Mouse (Mus musculus) erythroblast, embryonic 14.5 days (primary cell): ENCODE results near the gene Ndufv1. TPM values are rescaled to one million over a fixed set of nuclear protein-coding genes. Genes with fewer than 3 reads are reported as not detected.
A peak's percentile ranks its signal among the peaks of the same experiment; 100 is the strongest.
"Not testable (repeated sequence)": the region's sequence is repeated elsewhere in the genome, so short reads cannot be mapped to it uniquely, and the experiment has no call there.

Experiments used
- H3K27me3 ChIP-seq: 2 replicates; pipeline ENCODE4 v1.6.1; 2012; ENCODE audit warnings: inconsistent platforms; ENCODE audit not compliant: control insufficient read depth
- H3K36me3 ChIP-seq: 2 replicates; pipeline ENCODE4 v1.6.1; 2012; ENCODE audit warnings: mild to moderate bottlenecking, inconsistent platforms; ENCODE audit not compliant: control insufficient read depth
- H3K4me1 ChIP-seq: 2 replicates; pipeline ENCODE4 v1.6.1; 2012; ENCODE audit warnings: inconsistent platforms; ENCODE audit not compliant: control insufficient read depth
- H3K4me3 ChIP-seq: replicated peaks from 2 replicates; pipeline ENCODE3; 2012; ENCODE audit warnings: moderate library complexity, mild to moderate bottlenecking, inconsistent platforms
- H3K9me3 ChIP-seq: 2 replicates; pipeline ENCODE4 v1.6.1; 2012; ENCODE audit warnings: low read length, inconsistent platforms, mixed read lengths; ENCODE audit not compliant: control insufficient read depth
- GATA1 ChIP-seq: IDR thresholded peaks from 2 replicates; pipeline ENCODE4 v1.6.1; 2012; ENCODE audit warnings: low read length, inconsistent platforms, mixed read lengths
- TAL1 ChIP-seq: IDR thresholded peaks from 3 replicates; pipeline ENCODE4 v1.6.1; 2012; ENCODE audit warnings: low read length, inconsistent platforms, mixed read lengths
- polyA plus RNA-seq: library from polyadenylated mRNA; stranded (reverse); fragments of >175 nt; gene quantifications from 2 replicates; pipeline ENCODE4 v1.2.3, GENCODE M21; 2012

Gene Ndufv1
- polyA plus RNA-seq, result 47.7 and 49.2 TPM in 2 replicates

DNA sequence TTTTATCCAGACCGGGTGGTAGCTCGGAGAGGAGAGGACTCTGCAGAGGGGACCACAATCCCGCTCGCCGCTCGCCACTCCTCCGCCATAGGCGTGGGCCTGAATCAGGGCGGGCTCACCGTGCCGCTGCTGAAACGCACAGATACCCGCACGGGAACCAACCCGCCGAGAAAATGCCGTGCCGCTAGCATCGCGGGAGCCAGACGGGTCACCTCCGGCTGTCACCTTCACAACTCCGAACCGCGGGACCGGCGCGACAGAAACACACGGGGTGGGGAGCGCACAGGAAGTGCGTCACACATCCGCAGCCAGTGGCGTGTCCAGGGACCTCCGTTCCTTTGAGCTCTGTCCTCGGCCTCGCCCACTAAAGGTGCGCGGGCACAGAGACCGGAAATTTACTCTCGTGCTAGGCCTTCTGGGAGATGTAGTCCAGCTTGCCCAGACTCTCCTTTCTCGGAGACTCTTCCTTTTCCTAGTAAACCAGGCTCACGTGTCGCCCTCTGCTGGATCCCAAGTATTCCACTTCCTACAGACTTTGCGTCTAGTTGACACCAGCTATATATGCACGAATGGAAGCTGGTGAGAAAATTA, at the start of gene Ndufv1:
Ndufv1 (minus strand) TSS at position 375 of the 591 bp plus-strand sequence.
- Histone ChIP-seq H3K4me1 (peaks cover 53% of the 10 kb centered on the region), H3K27me3 (no peaks in the 10 kb centered on the region), H3K36me3 (peaks cover 38% of the 10 kb centered on the region), H3K9me3 (no peaks in the 10 kb centered on the region), H3K4me3 (peak within 1 kb of the TSS; percentile 78)
- TF ChIP-seq GATA1 (no peak), TAL1 (no peak)

DNA sequence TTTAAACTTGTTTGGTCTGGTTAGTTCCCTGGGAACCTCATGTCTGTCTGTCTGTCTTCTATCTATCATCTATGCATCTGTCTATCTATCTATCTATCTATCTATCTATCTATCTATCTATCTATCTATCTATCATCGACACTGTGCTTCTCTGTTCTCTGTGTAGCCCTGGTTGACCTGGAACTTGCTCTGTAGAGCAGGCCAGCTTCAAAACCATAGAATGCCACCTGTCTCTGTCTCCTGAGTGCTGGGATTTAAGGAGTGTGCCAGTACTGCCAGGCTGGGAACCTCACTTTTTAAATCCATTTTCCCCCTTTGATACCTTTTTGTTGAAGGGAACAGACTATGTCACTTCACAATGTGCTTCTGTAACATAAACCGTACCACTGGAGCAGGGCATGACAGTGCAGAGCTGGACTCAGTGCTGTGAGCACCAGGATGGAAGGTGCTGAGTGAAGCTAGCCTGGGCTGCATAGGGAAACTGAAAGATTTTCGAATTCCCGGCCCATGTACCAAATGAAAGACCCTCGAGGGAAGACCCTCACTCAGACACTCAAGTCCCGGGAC, 48.4 kb upstream of the Ndufv1 start:
- Histone ChIP-seq H3K27me3 (no peaks in the 10 kb centered on the region), H3K4me1 (peaks cover 50% of the 10 kb centered on the region), H3K4me3 (no peak overlapping the region), H3K9me3 (no peaks in the 10 kb centered on the region), H3K36me3 (peaks cover 9% of the 10 kb centered on the region)
- TF ChIP-seq TAL1, result no peak
- TF ChIP-seq GATA1, result no peak

DNA sequence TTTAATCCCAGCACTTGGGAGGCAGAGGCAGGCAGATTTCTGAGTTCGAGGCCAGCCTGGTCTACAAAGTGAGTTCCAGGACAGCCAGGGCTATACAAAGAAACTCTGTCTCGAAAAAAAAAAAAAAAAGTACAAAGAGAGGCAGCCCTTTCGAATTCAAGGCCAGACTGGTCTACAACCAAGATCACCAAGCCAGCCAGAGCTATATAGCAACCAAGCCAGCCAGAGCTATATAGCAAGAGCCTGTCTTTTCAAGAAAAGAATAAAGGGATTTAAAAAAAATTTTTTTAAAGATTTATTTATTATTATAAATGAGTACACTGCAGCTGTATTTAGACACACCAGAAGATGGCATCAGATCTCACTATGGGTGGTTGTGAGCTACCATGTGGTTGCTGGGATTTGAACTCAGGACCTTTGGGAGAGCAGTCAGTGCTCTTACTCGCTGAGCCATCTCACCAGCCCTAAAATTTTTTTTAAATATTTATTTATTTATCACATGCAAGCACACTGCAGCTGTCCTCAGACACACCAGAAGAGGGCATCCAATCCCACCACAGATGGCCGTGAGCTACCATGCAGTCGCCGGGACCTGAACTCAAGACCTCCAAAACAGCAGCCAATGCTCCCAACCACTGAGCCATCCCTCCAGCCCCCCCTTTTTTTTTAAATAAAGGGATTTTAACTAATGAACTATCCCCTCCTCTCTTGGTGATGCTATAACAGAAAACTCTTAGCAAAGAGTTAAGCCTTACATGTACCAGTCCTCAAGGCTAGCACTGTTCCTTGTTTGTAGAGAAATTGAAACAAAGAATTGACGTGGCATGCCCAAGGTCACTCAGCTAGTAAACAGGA, 47.7 kb upstream of the Ndufv1 start:
- H3K4me1 ChIP-seq, result peaks cover 57% of the 10 kb centered on the region
- H3K4me3 ChIP-seq, H3K9me3 ChIP-seq, H3K27me3 ChIP-seq: not testable (repeated sequence)
- H3K36me3 ChIP-seq, result peaks cover 11% of the 10 kb centered on the region

- Histone ChIP-seq H3K4me1 (peaks cover 58% of the 10 kb centered on the region), H3K36me3 (peaks cover 13% of the 10 kb centered on the region), H3K27me3 (no peaks in the 10 kb centered on the region), H3K4me3 (peak within 1 kb of the TSS; percentile 62), H3K9me3 (no peaks in the 10 kb centered on the region)
- TF ChIP-seq TAL1, result no peak
These were observed 46.6 kb upstream of the Ndufv1 start, which contains the start of gene Gstp3 for GRCm38 (mm10) chr19:4059069-4059740. Gstp3 (minus strand) TSS chr19:4059569.

DNA sequence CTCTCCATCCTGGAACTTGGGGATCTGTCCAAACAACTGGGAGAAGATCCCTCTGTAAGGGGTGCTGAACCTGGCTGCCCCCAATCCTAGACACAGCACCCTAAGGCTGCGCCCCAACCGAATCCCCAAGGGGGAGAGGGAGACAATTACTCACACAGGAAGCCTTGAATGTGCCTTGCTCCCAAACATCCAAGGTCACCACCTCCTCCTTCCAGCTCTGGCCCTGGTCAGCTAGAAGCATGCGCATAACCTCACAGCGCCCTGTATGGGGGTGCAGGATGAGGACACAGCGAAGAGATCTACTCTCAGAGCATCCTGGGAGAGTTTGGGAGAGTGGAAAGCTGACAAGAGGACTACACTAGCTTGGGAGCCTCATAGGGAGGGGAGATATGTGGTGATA, 46.0 kb upstream of the Ndufv1 start:
- peaks cover 55% of the 10 kb centered on the region for H3K4me1 ChIP-seq
- peak overlapping the region; percentile 62 for H3K4me3 ChIP-seq
- peaks cover 13% of the 10 kb centered on the region for H3K36me3 ChIP-seq
- no peaks in the 10 kb centered on the region for H3K27me3 ChIP-seq
- TF ChIP-seq TAL1 (no peak), GATA1 (no peak)
- H3K9me3 ChIP-seq, result no peaks in the 10 kb centered on the region

GRCm38 (mm10) chr19:4057962-4058361, 45.4 kb upstream of the Ndufv1 start:
- no peaks in the 10 kb centered on the region for H3K27me3 ChIP-seq
- H3K36me3 ChIP-seq, result peaks cover 13% of the 10 kb centered on the region
- H3K4me1 ChIP-seq, result peaks cover 55% of the 10 kb centered on the region

DNA sequence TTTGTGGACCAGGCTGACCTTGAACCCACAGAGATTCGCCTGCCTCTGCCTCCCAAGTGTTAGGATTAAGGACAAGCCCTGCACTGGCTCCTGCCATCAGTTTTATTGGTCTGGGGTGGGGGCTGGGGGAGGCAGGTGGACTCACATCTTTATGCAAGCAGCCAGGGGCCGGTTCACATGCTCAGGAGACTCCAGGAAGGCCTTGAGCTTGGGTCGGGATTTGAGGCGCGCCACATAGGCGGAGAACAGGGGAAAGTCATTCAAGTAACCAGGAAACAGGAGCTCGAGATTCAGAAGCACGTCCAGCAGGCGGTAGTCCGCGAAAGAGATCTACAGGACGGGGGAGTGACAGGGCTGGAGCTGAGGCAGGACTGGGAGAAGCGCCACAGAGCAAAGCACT, 44.8 kb upstream of the Ndufv1 start:
- TF ChIP-seq TAL1, result no peak
- no peak for TF ChIP-seq GATA1

More at GRCm38 (mm10) chr19:4057962-4058361, 45.4 kb upstream of the Ndufv1 start:
- TF ChIP-seq GATA1, result no peak
- TF ChIP-seq TAL1, result no peak
- Histone ChIP-seq H3K4me3 (no peak overlapping the region), H3K9me3 (no peaks in the 10 kb centered on the region)

DNA sequence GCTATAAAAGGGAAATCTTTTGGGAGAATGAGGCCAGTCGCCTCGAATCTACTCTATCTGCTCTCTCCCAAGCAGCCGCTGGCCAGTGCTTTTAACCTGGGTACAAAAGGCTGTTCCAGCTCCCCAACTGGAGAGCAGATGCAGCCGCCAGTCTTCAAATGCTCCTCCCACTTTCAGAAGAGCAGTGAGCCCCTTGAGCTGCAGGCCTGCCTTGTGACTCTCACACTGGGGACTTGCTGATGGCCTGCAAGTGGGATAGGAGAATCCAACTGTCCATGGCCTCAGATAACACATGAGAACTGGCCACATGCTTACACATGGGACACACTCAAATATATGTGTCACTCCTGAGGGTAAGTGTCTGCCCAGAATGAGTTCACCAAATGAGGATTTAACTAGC, 44.1 kb upstream of the Ndufv1 start:
- no peaks in the 10 kb centered on the region for H3K27me3 ChIP-seq
- no peak for TF ChIP-seq GATA1
- TF ChIP-seq TAL1, result no peak
- H3K4me3 ChIP-seq, result no peak overlapping the region
- H3K4me1 ChIP-seq, result peaks cover 58% of the 10 kb centered on the region
- H3K9me3 ChIP-seq, result no peaks in the 10 kb centered on the region
- peaks cover 13% of the 10 kb centered on the region for H3K36me3 ChIP-seq

More for the DNA sequence above, 44.8 kb upstream of the Ndufv1 start:
- H3K9me3 ChIP-seq, result no peaks in the 10 kb centered on the region
- no peaks in the 10 kb centered on the region for H3K27me3 ChIP-seq
- H3K4me1 ChIP-seq, result peaks cover 56% of the 10 kb centered on the region
- peaks cover 13% of the 10 kb centered on the region for H3K36me3 ChIP-seq
- H3K4me3 ChIP-seq, result no peak overlapping the region

DNA sequence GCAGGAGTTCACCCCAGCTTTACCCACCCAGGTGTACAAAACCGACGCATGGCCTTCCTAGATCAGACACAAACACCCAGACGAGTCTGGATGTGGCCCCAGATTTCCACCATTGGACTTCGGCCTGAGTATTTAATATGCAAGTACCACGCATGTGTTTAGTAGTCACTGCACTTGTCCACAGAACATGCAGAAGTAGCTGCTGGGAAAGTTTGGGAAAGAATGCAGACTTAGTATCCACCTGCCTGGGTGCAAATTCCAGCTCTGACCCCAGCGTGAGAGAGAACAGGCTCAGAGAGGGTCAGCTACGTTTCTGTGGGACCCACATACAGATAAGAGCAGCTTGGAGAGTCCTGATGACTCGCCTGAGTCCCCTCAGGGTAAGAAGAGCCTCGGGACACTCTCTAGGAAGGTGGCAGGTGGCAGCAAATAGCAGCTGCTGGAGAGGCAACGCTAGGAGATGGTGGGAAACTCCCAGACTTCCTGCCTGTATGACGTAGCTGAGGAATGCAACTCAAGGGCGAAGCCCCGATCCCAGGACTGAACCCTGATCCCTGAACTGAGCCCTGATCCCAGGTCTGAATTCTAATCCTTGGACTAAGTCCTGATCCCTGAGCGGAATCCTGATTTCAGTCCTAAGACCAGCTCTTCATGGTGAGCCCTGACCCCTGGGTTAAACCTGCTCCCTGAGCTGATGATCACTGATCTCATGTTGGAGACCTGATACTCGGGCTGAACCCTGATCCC, 43.5 kb upstream of the Ndufv1 start:
- Histone ChIP-seq H3K4me3 (no peak overlapping the region), H3K4me1 (peaks cover 57% of the 10 kb centered on the region), H3K36me3 (peaks cover 13% of the 10 kb centered on the region), H3K9me3 (peaks cover 3% of the 10 kb centered on the region), H3K27me3 (no peaks in the 10 kb centered on the region)
- TF ChIP-seq GATA1 (no peak), TAL1 (no peak)
